Mouse (Mus musculus) limb, embryonic 12.5 days (tissue): ENCODE data around the gene Sympk. TPM values are rescaled to one million over a fixed set of nuclear protein-coding genes. Genes with fewer than 3 reads are reported as not detected.

Experiments
- ATAC-seq: fragments of 200-750 bp; cut with Nextera tagmentation; 2 replicates; pipeline ENCODE4 v1.8.0; 2017; ENCODE audit warnings: low read depth, moderate TSS enrichment; ENCODE audit not compliant: insufficient number of reproducible peaks, insufficient read depth, low FRiP score, low TSS enrichment
- H3K27ac ChIP-seq: fragments of 300-500 bp; sonication (generic); 2 replicates; pipeline ENCODE4 v1.5.1; 2016; ENCODE audit warnings: mild to moderate bottlenecking, moderate library complexity
- H3K27me3 ChIP-seq: fragments of 300-500 bp; sonication (generic); 2 replicates; pipeline ENCODE4 v1.6.1; 2016; ENCODE audit warnings: mild to moderate bottlenecking, moderate library complexity
- H3K36me3 ChIP-seq: fragments of 300-500 bp; sonication (generic); 2 replicates; pipeline ENCODE4 v1.6.1; 2016; ENCODE audit warnings: mild to moderate bottlenecking, moderate library complexity
- H3K4me1 ChIP-seq: fragments of 300-500 bp; sonication (generic); replicated peaks from 2 replicates; pipeline ENCODE4 v1.6.1; 2016
- H3K4me2 ChIP-seq: fragments of 300-500 bp; sonication (generic); 2 replicates; pipeline ENCODE4 v1.6.1; 2016; ENCODE audit warnings: mild to moderate bottlenecking, moderate library complexity
- H3K4me3 ChIP-seq: fragments of 300-500 bp; sonication (generic); replicated peaks from 2 replicates; pipeline ENCODE4 v1.5.1; 2016; ENCODE audit warnings: mild to moderate bottlenecking
- H3K9ac ChIP-seq: fragments of 300-500 bp; sonication (generic); replicated peaks from 2 replicates; pipeline ENCODE4 v1.6.1; 2016; ENCODE audit warnings: mild to moderate bottlenecking, moderate library complexity
- H3K9me3 ChIP-seq: fragments of 300-500 bp; sonication (generic); 2 replicates; pipeline ENCODE4 v1.6.1; 2016; ENCODE audit warnings: mild to moderate bottlenecking, moderate library complexity
- whole genome bisulfite sequencing: fragments of 180-500 bp; shearing (Covaris S2); methylation state at CpG from one replicate; pipeline ENCODE4 v1.1.7; 2016; 5-methylcytosine and 5-hydroxymethylcytosine counted together
- polyA plus RNA-seq: library from polyadenylated mRNA; unstranded; fragments of >200 nt; fragmentation: Nextera tagmentation; extraction: Ambion mirVana; gene quantifications from 2 replicates; pipeline ENCODE4 v1.2.1, GENCODE M21; 2016

Gene Sympk
- polyA plus RNA-seq, 1 experiment from 2014 or later: 56.0 TPM

- Histone ChIP-seq H3K36me3 (peaks cover 35% of the 10 kb centered on the region), H3K27ac (peak overlapping the region; percentile 17; the same call in 1 of the 2 replicates), H3K4me2 (peak overlapping the region; percentile 100), H3K27me3 (no peaks in the 10 kb centered on the region), H3K9ac (no peak overlapping the region), H3K4me3 (no peak overlapping the region), H3K9me3 (no peaks in the 10 kb centered on the region), H3K4me1 (peaks cover 46% of the 10 kb centered on the region)
- ATAC-seq: no peak
- 75% methylated on average over 13 of the region's 13 CpGs for WGBS
Measured at GRCm38 (mm10) chr7:19007026-19007977, 16.9 kb upstream of the Sympk start.

- no peak overlapping the region for H3K4me2 ChIP-seq
- H3K4me1 ChIP-seq: peaks cover 36% of the 10 kb centered on the region
- peaks cover 27% of the 10 kb centered on the region for H3K36me3 ChIP-seq
- no peak for ATAC-seq
- 81% methylated on average over 7 of the region's 7 CpGs for WGBS
- no peaks in the 10 kb centered on the region for H3K9me3 ChIP-seq
- no peak overlapping the region for H3K27ac ChIP-seq
- H3K9ac ChIP-seq: no peak overlapping the region
- peaks cover 5% of the 10 kb centered on the region; the same call in 1 of the 2 replicates for H3K27me3 ChIP-seq
- H3K4me3 ChIP-seq: no peak overlapping the region
Measured at GRCm38 (mm10) chr7:19010581-19010980, 13.6 kb upstream of the Sympk start.

GRCm38 (mm10) chr7:19012025-19012621 lies 12.1 kb upstream of the Sympk start:
- Histone ChIP-seq H3K27me3 (peaks cover 5% of the 10 kb centered on the region; the same call in 1 of the 2 replicates), H3K4me2 (peak overlapping the region; percentile 70), H3K9me3 (no peaks in the 10 kb centered on the region), H3K4me3 (peak overlapping the region; percentile 36), H3K36me3 (peaks cover 12% of the 10 kb centered on the region), H3K27ac (peak overlapping the region; percentile 74), H3K4me1 (peaks cover 21% of the 10 kb centered on the region), H3K9ac (peak overlapping the region; percentile 73)
- no peak for ATAC-seq
- WGBS: 1% methylated on average over 25 of the region's 31 CpGs

GRCm38 (mm10) chr7:19012882-19013281 lies 11.3 kb upstream of the Sympk start:
- peak overlapping the region; percentile 70; the same call in 1 of the 2 replicates for H3K4me2 ChIP-seq
- WGBS: 51% methylated on average over 2 of the region's 2 CpGs
- peaks cover 5% of the 10 kb centered on the region; the same call in 1 of the 2 replicates for H3K27me3 ChIP-seq
- H3K27ac ChIP-seq: peak overlapping the region; percentile 74; the same call in 1 of the 2 replicates
- H3K36me3 ChIP-seq: 0 out of 2 replicates have a peak, but pooled peaks cover 5% of the 10 kb centered on the region
- no peak for ATAC-seq
- H3K9me3 ChIP-seq: no peaks in the 10 kb centered on the region
- no peak overlapping the region for H3K9ac ChIP-seq
- 0 out of 2 replicates have a peak overlapping the region, but pooled peaks have one; percentile 4 for H3K4me3 ChIP-seq
- peaks cover 14% of the 10 kb centered on the region for H3K4me1 ChIP-seq

- no peak for ATAC-seq
- no peak overlapping the region for H3K9ac ChIP-seq
- H3K27me3 ChIP-seq: peaks cover 8% of the 10 kb centered on the region; the same call in 1 of the 2 replicates
- no peak overlapping the region for H3K4me2 ChIP-seq
- no peak overlapping the region for H3K4me3 ChIP-seq
- no peak overlapping the region for H3K27ac ChIP-seq
- no peaks in the 10 kb centered on the region for H3K9me3 ChIP-seq
- H3K36me3 ChIP-seq: no peaks in the 10 kb centered on the region
- WGBS: 62% methylated on average over 15 of the region's 15 CpGs
- H3K4me1 ChIP-seq: peaks cover 12% of the 10 kb centered on the region
Measured at GRCm38 (mm10) chr7:19014452-19014851, 9.7 kb upstream of the Sympk start.

GRCm38 (mm10) chr7:19016042-19016441 lies 8.1 kb upstream of the Sympk start:
- Histone ChIP-seq H3K27me3 (peaks cover 23% of the 10 kb centered on the region), H3K9me3 (no peaks in the 10 kb centered on the region), H3K4me1 (peaks cover 12% of the 10 kb centered on the region), H3K36me3 (no peaks in the 10 kb centered on the region), H3K4me2 (no peak overlapping the region), H3K27ac (no peak overlapping the region), H3K4me3 (no peak overlapping the region), H3K9ac (no peak overlapping the region)
- WGBS: 85% methylated on average over 4 of the region's 4 CpGs
- no peak for ATAC-seq

- Histone ChIP-seq H3K27me3 (peaks cover 42% of the 10 kb centered on the region), H3K4me3 (no peak overlapping the region), H3K4me1 (no peaks in the 10 kb centered on the region; the same call in 1 of the 2 replicates), H3K9ac (no peak overlapping the region), H3K4me2 (no peak overlapping the region), H3K36me3 (no peaks in the 10 kb centered on the region), H3K27ac (no peak overlapping the region), H3K9me3 (no peaks in the 10 kb centered on the region)
- ATAC-seq: no peak
- WGBS: 93% methylated on average over 7 of the region's 7 CpGs
Measured at GRCm38 (mm10) chr7:19017909-19018308, 6.3 kb upstream of the Sympk start.

- no peak overlapping the region for H3K4me2 ChIP-seq
- no peak overlapping the region for H3K4me3 ChIP-seq
- H3K9me3 ChIP-seq: no peaks in the 10 kb centered on the region
- ATAC-seq: no peak
- no peak overlapping the region for H3K27ac ChIP-seq
- 20% methylated on average over 8 of the region's 8 CpGs for WGBS
- H3K9ac ChIP-seq: no peak overlapping the region
- peaks cover 47% of the 10 kb centered on the region for H3K27me3 ChIP-seq
- H3K36me3 ChIP-seq: no peaks in the 10 kb centered on the region
- H3K4me1 ChIP-seq: peaks cover 19% of the 10 kb centered on the region
Measured at GRCm38 (mm10) chr7:19021048-19021447, 3.1 kb upstream of the Sympk start.

- Histone ChIP-seq H3K4me3 (peak overlapping the region; percentile 95), H3K27me3 (peaks cover 47% of the 10 kb centered on the region), H3K9ac (no peak overlapping the region), H3K4me1 (peaks cover 22% of the 10 kb centered on the region), H3K27ac (no peak overlapping the region), H3K36me3 (no peaks in the 10 kb centered on the region), H3K9me3 (no peaks in the 10 kb centered on the region), H3K4me2 (0 out of 2 replicates have a peak overlapping the region, but pooled peaks have one; percentile 6)
- ATAC-seq: no peak
- 54% methylated on average over 18 of the region's 18 CpGs for WGBS
Measured at GRCm38 (mm10) chr7:19022189-19022958, 1.8 kb upstream of the Sympk start.

GRCm38 (mm10) chr7:19023357-19023814 lies 791 bp upstream of the Sympk start, which contains the start of gene Foxa3:
Gene Foxa3, minus strand, starts transcription at chr7:19023538.
- peak within 1 kb of the TSS; percentile 95 for H3K4me3 ChIP-seq
- H3K36me3 ChIP-seq: peaks cover under 1% of the 10 kb centered on the region; the same call in 1 of the 2 replicates
- WGBS: 3% methylated on average over 30 of the region's 30 CpGs
- H3K9ac ChIP-seq: peak within 1 kb of the TSS; percentile 91
- peak within 1 kb of the TSS; percentile 72 for H3K27ac ChIP-seq
- H3K4me1 ChIP-seq: peaks cover 22% of the 10 kb centered on the region
- H3K9me3 ChIP-seq: no peaks in the 10 kb centered on the region
- ATAC-seq: 0 out of 2 replicates have a peak, but pooled peaks have one; percentile 3
- peaks cover 47% of the 10 kb centered on the region for H3K27me3 ChIP-seq
- H3K4me2 ChIP-seq: peak within 1 kb of the TSS; percentile 78
